Mouse (Mus musculus): ENCODE measurements around the gene B4galnt1. TPM values are rescaled to one million over a fixed set of nuclear protein-coding genes. Genes with fewer than 3 reads are reported as not detected.
A peak's percentile ranks its signal among the peaks of the same experiment; 100 is the strongest.

B4galnt1 gene
- total and polyA plus RNA-seq, 3 experiments: 24.6 to 66.0 (median 65.8) TPM

- Histone ChIP-seq H3K27ac (ENCODE audit: control insufficient read depth, low read depth, low read length) (no peak overlapping the region), H3K27me3 (ENCODE audit: control insufficient read depth in 1 of 2, insufficient read depth in 2 of 2, low read length in 2 of 2) (no peaks in the 10 kb centered on the region), H3K4me3 (ENCODE audit: control insufficient read depth in 1 of 2, insufficient read depth in 1 of 2, low read depth in 2 of 2, low read length in 2 of 2) (peak overlapping the region; percentile 82 to 96), H3K4me1 (ENCODE audit: control insufficient read depth in 1 of 2, insufficient read depth in 2 of 2, low read length in 2 of 2) (peaks cover 2 to 29% of the 10 kb centered on the region in 2 experiments; a peak in 3 of 4 replicates), H3K79me2 (ENCODE audit: control insufficient read depth, insufficient read depth, low read length, poor library complexity) (peaks cover 7% of the 10 kb centered on the region; the same call in 1 of the 2 replicates), H3K9ac (ENCODE audit: control insufficient read depth, low read depth, low read length, poor library complexity, severe bottlenecking) (peak overlapping the region; percentile 88), H3K9me3 (replicated peaks; ENCODE audit: insufficient read depth, low read length) (no peaks in the 10 kb centered on the region), H3K36me3 (ENCODE audit: control insufficient read depth in 1 of 2, insufficient read depth in 2 of 2, low read length in 2 of 2) (peaks cover 0 to 22% of the 10 kb centered on the region in 2 experiments; a peak in 2 of 4 replicates)
- no peak for TF ChIP-seq MAX (IDR thresholded peaks at IDR 0.05; ENCODE audit: low read length)
- TF ChIP-seq POLR2AphosphoS5 (IDR thresholded peaks at IDR 0.05; ENCODE audit: borderline replicate concordance, low read depth, low read length): no peak
- no peak for TF ChIP-seq ZKSCAN1 (IDR thresholded peaks at IDR 0.05; ENCODE audit: low read depth, low read length)
- TF ChIP-seq RAD21 (IDR thresholded peaks at IDR 0.05; ENCODE audit: low read depth, low read length): no peak
- TF ChIP-seq MAFK (IDR thresholded peaks at IDR 0.05; ENCODE audit: borderline replicate concordance, low read depth, low read length): no peak
- no peak for TF ChIP-seq CHD2 (IDR thresholded peaks at IDR 0.05; ENCODE audit: low read length)
- no peak for TF ChIP-seq EP300 (IDR thresholded peaks at IDR 0.05; ENCODE audit: low read depth in 1 of 2, low read length in 2 of 2)
- no peak for TF ChIP-seq TCF12 (IDR thresholded peaks at IDR 0.05; ENCODE audit: low read depth, low read length)
- no peak for TF ChIP-seq MXI1 (IDR thresholded peaks at IDR 0.05; ENCODE audit: low read depth, low read length)
- no peak for TF ChIP-seq MAZ (IDR thresholded peaks at IDR 0.05; ENCODE audit: low read depth, low read length)
- no peak for TF ChIP-seq CTCF (IDR thresholded peaks at IDR 0.05 in 2 of 3, conservative IDR thresholded peaks at IDR 0.05 in 1 of 3; ENCODE audit: control insufficient read depth in 1 of 3, insufficient read depth in 1 of 3, low read depth in 2 of 3, low read length in 3 of 3, poor library complexity in 1 of 3, severe bottlenecking in 1 of 3)
- no peak for TF ChIP-seq TAL1 (IDR thresholded peaks at IDR 0.05; ENCODE audit: low read length)
- TF ChIP-seq HCFC1 (IDR thresholded peaks at IDR 0.05; ENCODE audit: low read depth, low read length): no peak
- DNase-seq (ENCODE audit: low read depth, low spot score): no peak
These were observed 23.0 kb downstream of the B4galnt1 start for GRCm38 (mm10) chr10:127188079-127188453.

GRCm38 (mm10) chr10:127188465-127189115, 23.6 kb downstream of the B4galnt1 start:
- TF ChIP-seq USF2 (IDR thresholded peaks at IDR 0.05; ENCODE audit: borderline replicate concordance in 1 of 2, insufficient read depth in 1 of 2, low read depth in 1 of 2, low read length in 2 of 2): no peak
- TF ChIP-seq TCF12 (IDR thresholded peaks at IDR 0.05; ENCODE audit: low read depth, low read length): peak; percentile 36
- no peak for TF ChIP-seq JUND (IDR thresholded peaks at IDR 0.05; ENCODE audit: low read depth, low read length)
- no peak for TF ChIP-seq GABPA (IDR thresholded peaks at IDR 0.05; ENCODE audit: low read depth, low read length)
- TF ChIP-seq ZKSCAN1 (IDR thresholded peaks at IDR 0.05; ENCODE audit: low read depth, low read length): no peak
- TF ChIP-seq POLR2A (IDR thresholded peaks at IDR 0.05; ENCODE audit: control insufficient read depth in 1 of 2, insufficient read depth in 1 of 2, low read depth in 1 of 2, low read length in 2 of 2, poor library complexity in 1 of 2): peak; percentile 41 to 60; a peak in 2 of 4 replicates
- TF ChIP-seq MEF2A (IDR thresholded peaks at IDR 0.05; ENCODE audit: extremely low read depth, insufficient replicate concordance, low read depth, low read length, poor library complexity, severe bottlenecking): no peak
- TF ChIP-seq KAT2A (conservative IDR thresholded peaks at IDR 0.05; ENCODE audit: low read depth, low read length): no peak
- Histone ChIP-seq H3K27me3 (ENCODE audit: control insufficient read depth in 1 of 2, insufficient read depth in 2 of 2, low read length in 2 of 2) (no peaks in the 10 kb centered on the region), H3K79me2 (ENCODE audit: control insufficient read depth, insufficient read depth, low read length, poor library complexity) (peaks cover 7% of the 10 kb centered on the region; the same call in 1 of the 2 replicates), H3K4me1 (ENCODE audit: control insufficient read depth in 1 of 2, insufficient read depth in 2 of 2, low read length in 2 of 2) (peaks cover 2 to 31% of the 10 kb centered on the region in 2 experiments; a peak in 3 of 4 replicates), H3K27ac (ENCODE audit: control insufficient read depth, low read depth, low read length) (peak overlapping the region; percentile 96), H3K4me3 (ENCODE audit: control insufficient read depth in 1 of 2, insufficient read depth in 1 of 2, low read depth in 2 of 2, low read length in 2 of 2) (peak overlapping the region; percentile 82 to 96), H3K9ac (ENCODE audit: control insufficient read depth, low read depth, low read length, poor library complexity, severe bottlenecking) (peak overlapping the region; percentile 88), H3K9me3 (replicated peaks; ENCODE audit: insufficient read depth, low read length) (no peaks in the 10 kb centered on the region), H3K36me3 (ENCODE audit: control insufficient read depth in 1 of 2, insufficient read depth in 2 of 2, low read length in 2 of 2) (peaks cover 0 to 27% of the 10 kb centered on the region in 2 experiments; a peak in 2 of 4 replicates)
- DNase-seq (ENCODE audit: low read depth, low spot score): peak; percentile 82

Measured in MEL (cell line).